Mouse (Mus musculus) liver, adult 2 months (tissue): ENCODE measurements around the gene Ifi211.

ENCODE experiments used
- CTCF ChIP-seq: fragments of 200-500 bp; IDR thresholded peaks from 2 replicates; pipeline ENCODE4 v1.5.1; 2011; ENCODE audit warnings: low read depth, low read length, control low read depth
- POLR2A ChIP-seq: fragments of 200-500 bp; IDR thresholded peaks from 2 replicates; pipeline ENCODE4 v1.6.1; 2011; ENCODE audit warnings: low read length, control low read depth; ENCODE audit not compliant: insufficient read depth; ENCODE audit errors: extremely low read depth

- TF ChIP-seq CTCF (no peak), POLR2A (no peak)
Measured at GRCm38 (mm10) chr1:173866504-173866903, 46.3 kb downstream of the Ifi211 start.
